Mouse (Mus musculus) small intestine, adult 2 months (tissue): ENCODE results near the gene Atxn10. TPM values are rescaled to one million over a fixed set of nuclear protein-coding genes. Genes with fewer than 3 reads are reported as not detected.

Experiments
- H3K27ac ChIP-seq: fragments of 200-500 bp; 2 replicates; pipeline ENCODE4 v1.5.1; 2012; ENCODE audit warnings: low read depth, low read length, control low read depth, inconsistent platforms; ENCODE audit not compliant: insufficient read depth
- H3K27me3 ChIP-seq: fragments of 200-500 bp; 2 replicates; pipeline ENCODE4 v1.6.1; 2012; ENCODE audit warnings: mild to moderate bottlenecking, moderate library complexity, low read length, inconsistent platforms; ENCODE audit not compliant: control insufficient read depth, insufficient read depth
- H3K36me3 ChIP-seq: fragments of 200-500 bp; 2 replicates; pipeline ENCODE4 v1.6.1; 2012; ENCODE audit warnings: mild to moderate bottlenecking, low read length, control low read depth, inconsistent platforms; ENCODE audit not compliant: control insufficient read depth, insufficient read depth
- H3K4me1 ChIP-seq: fragments of 200-500 bp; 2 replicates; pipeline ENCODE4 v1.6.1; 2012; ENCODE audit warnings: low read length, inconsistent platforms, mixed read lengths; ENCODE audit not compliant: control insufficient read depth, insufficient read depth, insufficient read length
- H3K4me3 ChIP-seq: fragments of 200-500 bp; 2 replicates; pipeline ENCODE4 v1.5.1; 2012; ENCODE audit warnings: low read depth, mild to moderate bottlenecking, control low read depth, inconsistent platforms, low read length, moderate library complexity
- CTCF ChIP-seq: fragments of 200-500 bp; IDR thresholded peaks from 2 replicates; pipeline ENCODE4 v1.5.1; 2012; ENCODE audit warnings: low read depth, mild to moderate bottlenecking, control low read depth, inconsistent platforms, low read length, moderate library complexity, mixed read lengths; ENCODE audit not compliant: insufficient replicate concordance, insufficient read length; ENCODE audit errors: extremely low read depth
- POLR2A ChIP-seq: fragments of 200-500 bp; IDR thresholded peaks from 2 replicates; pipeline ENCODE4 v1.6.1; 2012; ENCODE audit warnings: low read depth, mild to moderate bottlenecking, control low read depth, inconsistent platforms, low read length, moderate library complexity
- WGBS: fragments of 180-500 bp; shearing (Covaris S2); methylation state at CpG from one replicate; pipeline ENCODE4 v1.1.7; 2018; 5-methylcytosine and 5-hydroxymethylcytosine counted together
- polyA plus RNA-seq: library from polyadenylated mRNA; depleted of rRNA; stranded (reverse); fragments of >200 nt; gene quantifications from 2 replicates; pipeline ENCODE4 v1.2.3, GENCODE M21; 2012

Atxn10 gene
- polyA plus RNA-seq, 1 experiment = 14.5 TPM

DNA sequence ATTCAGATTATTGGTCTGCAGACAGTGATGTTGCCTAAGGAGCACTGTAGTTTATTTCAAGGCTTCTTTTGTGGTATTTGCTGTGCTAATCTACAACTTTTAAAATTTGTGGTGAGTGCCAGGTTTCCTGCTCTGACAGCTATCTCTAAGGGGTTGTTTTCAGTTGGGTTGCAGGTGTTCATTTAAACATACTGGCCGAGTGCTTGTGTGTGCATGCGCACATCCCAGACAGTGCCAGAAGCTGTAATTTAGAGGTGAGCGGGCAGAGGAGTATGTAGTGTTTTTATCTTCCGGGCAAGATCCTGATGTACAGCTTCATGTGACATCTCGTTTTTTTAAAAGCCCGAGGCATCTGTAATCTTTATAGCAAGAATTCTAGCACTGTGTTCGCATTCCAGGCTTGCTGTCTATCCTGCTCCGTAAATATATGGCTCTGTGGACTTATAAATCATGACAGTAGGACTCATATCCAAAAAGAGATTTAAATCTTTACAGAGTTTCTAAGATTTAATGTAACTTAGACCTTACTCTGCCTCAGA lies 73.3 kb downstream of the Atxn10 start:
- no peak overlapping the region for H3K27ac ChIP-seq

DNA sequence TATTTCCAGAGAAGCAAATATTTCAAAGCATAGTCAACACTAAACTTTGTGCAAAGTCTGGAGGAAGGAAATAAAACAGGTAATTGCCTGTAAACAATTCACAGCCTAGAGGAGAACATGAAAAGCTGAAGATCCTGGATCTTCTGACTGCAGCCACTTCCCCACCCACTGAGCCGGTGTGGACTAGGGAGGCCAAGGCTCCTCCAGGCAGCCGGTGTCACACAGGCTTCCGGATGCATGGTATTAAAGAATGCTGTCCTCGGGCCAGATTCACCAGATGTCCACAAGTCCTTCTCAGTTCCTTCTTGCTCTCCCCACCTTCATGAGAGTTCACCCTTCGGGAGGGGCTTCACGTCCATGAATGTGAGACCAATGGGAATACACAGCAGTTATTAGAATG lies 73.8 kb downstream of the Atxn10 start:
- TF ChIP-seq POLR2A (no peak), CTCF (no peak)
- no peaks in the 10 kb centered on the region for H3K4me1 ChIP-seq
- H3K27ac ChIP-seq = no peak overlapping the region
- no peaks in the 10 kb centered on the region for H3K36me3 ChIP-seq
- no peak overlapping the region for H3K4me3 ChIP-seq
- WGBS = 81% methylated on average over 6 of the region's 6 CpGs
- H3K27me3 ChIP-seq = no peaks in the 10 kb centered on the region

More for the DNA sequence above, 73.3 kb downstream of the Atxn10 start:
- Histone ChIP-seq H3K4me3 (no peak overlapping the region), H3K4me1 (no peaks in the 10 kb centered on the region), H3K36me3 (no peaks in the 10 kb centered on the region), H3K27me3 (no peaks in the 10 kb centered on the region)
- no peak for TF ChIP-seq POLR2A
- no peak for TF ChIP-seq CTCF
- WGBS = 79% methylated on average over 8 of the region's 8 CpGs

DNA sequence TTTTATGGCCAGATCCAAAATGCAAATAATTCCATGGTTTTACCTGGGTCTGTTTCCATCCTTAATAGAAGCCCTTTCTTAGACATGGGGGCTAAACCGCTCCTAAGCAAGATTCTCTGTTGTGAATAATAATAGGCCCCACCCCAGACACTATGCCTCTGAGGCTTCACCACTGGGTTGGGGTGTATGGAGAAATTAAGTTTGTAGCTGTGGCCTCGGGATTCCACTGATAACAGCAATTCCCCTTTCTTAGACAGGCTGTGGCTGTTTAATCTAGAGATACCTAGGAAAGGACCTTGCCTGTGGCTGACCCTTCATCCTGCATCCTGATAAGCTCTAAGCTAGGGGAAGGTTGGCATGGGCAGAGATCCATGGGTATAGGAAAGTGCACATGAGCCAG lies 78.6 kb downstream of the Atxn10 start:
- TF ChIP-seq CTCF = no peak
- TF ChIP-seq POLR2A = no peak
- Histone ChIP-seq H3K36me3 (no peaks in the 10 kb centered on the region), H3K4me1 (no peaks in the 10 kb centered on the region), H3K27me3 (no peaks in the 10 kb centered on the region), H3K27ac (no peak overlapping the region), H3K4me3 (no peak overlapping the region)
- 65% methylated on average over 2 of the region's 2 CpGs for WGBS

DNA sequence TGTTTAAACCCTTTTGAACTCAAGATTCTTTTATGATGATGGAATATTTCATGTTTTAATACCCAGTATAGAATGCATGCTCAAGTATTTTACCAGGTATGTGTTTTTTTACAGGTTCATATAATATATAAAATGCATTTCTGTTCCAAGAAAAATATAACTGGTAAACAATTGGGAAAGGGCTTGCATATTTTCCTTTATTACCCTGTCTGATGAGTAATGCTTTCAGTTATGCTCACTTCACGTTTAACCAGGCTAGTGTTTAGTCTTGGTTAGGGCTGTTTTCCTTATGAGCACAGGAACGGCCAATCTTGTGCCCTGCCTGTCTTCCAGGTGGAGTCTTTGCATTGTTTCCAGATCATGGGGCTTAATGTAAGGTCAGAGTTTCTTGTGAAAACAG lies 84.6 kb downstream of the Atxn10 start:
- Histone ChIP-seq H3K27me3 (no peaks in the 10 kb centered on the region), H3K4me3 (no peak overlapping the region), H3K27ac (no peak overlapping the region), H3K4me1 (no peaks in the 10 kb centered on the region), H3K36me3 (no peaks in the 10 kb centered on the region)
- TF ChIP-seq CTCF = no peak
- TF ChIP-seq POLR2A = no peak
- WGBS = 36% methylated on average over 2 of the region's 2 CpGs

DNA sequence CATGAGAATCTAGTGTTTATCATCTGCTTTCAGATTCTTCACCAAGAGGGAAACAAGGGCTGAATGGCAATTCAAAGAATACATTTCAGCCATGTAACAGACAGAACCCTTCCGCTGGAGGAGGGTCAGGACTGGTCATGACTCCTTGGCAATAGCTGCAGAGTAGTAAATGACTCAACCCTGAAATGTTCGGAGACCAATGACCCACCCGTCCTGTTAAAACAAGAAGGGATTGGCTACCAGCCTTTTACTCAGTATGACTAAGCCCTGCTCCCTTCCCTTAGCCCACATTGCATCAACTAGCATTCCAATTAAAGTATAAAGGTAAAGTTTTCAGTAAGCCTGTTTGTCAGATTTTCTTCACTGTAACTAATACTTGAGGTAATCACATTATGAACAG lies 88.2 kb downstream of the Atxn10 start:
- TF ChIP-seq POLR2A (no peak), CTCF (no peak)
- 59% methylated on average over 3 of the region's 3 CpGs for WGBS
- H3K36me3 ChIP-seq = no peaks in the 10 kb centered on the region
- H3K4me1 ChIP-seq = no peaks in the 10 kb centered on the region
- H3K27me3 ChIP-seq = no peaks in the 10 kb centered on the region
- no peak overlapping the region for H3K27ac ChIP-seq
- H3K4me3 ChIP-seq = no peak overlapping the region

DNA sequence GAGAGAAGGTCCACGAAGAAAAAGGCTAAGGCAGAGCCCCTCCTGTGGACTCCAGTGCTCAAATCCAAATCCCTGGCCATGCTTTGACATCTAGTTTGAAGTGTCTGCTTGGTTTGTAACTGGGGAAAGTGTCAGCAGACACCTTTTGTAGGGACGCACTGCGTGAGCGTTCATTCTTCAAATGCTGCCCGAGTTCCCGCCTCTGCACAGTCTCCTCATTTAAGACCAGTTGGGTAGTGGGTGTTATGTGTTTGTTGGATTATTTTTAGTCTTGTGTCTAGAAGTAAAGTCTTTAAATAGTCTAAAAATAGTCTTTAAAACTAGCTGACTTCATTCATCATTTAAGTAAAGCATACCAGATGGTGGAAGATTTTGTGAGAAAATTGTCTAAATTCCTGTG lies 92.1 kb downstream of the Atxn10 start:
- no peak overlapping the region for H3K4me3 ChIP-seq
- TF ChIP-seq CTCF (no peak), POLR2A (no peak)
- H3K36me3 ChIP-seq = no peaks in the 10 kb centered on the region
- H3K4me1 ChIP-seq = no peaks in the 10 kb centered on the region
- 90% methylated on average over 6 of the region's 6 CpGs for WGBS
- no peak overlapping the region for H3K27ac ChIP-seq
- no peaks in the 10 kb centered on the region for H3K27me3 ChIP-seq

DNA sequence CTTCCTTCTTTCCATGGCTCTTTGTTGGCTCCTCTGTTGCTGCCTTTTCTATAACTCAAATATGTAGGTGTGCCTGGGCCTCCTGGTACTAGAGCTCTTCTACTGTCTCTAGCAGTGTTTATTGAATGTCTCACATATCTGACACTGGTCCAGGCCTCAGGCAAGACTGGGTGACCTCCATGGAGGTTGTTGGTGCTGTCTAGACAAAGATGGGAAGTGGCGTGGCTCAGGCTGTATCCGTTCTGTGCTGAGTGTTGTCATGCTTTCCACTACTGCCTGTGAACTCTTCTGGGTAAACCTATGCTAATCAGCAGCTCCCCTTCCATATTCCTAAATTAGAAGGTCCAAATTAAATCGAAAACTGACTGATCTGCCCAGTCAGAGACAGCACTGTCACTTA lies 106.5 kb downstream of the Atxn10 start:
- no peaks in the 10 kb centered on the region; the same call in none of the 2 replicates for H3K36me3 ChIP-seq
- 93% methylated on average over 3 of the region's 3 CpGs for WGBS
- no peak for TF ChIP-seq POLR2A
- TF ChIP-seq CTCF = no peak

DNA sequence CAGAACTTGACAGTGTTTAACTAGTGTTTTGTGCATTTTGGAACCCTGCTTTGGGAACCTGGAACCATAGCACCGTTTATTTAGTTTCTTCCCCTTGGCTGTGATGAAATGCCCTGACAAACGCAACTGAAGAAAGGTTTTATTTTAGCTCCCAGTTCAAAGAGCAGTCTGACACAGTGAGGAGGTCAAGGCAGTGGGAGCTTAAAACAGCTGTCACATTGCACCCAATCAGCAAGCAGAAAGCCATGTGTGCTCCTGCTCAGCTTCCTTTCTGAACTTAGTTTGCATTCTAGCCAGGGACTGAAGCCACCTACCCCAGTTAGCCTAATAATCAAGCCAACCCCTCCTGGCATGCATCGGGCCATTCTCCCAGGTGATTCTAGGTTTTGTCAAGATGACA lies 110.6 kb downstream of the Atxn10 start:
- no peak overlapping the region for H3K4me3 ChIP-seq
- 74% methylated on average over 3 of the region's 3 CpGs for WGBS
- TF ChIP-seq CTCF (no peak), POLR2A (no peak)

More for the DNA sequence above, 106.5 kb downstream of the Atxn10 start:
- Histone ChIP-seq H3K4me1 (no peaks in the 10 kb centered on the region), H3K4me3 (no peak overlapping the region), H3K27ac (no peak overlapping the region), H3K27me3 (no peaks in the 10 kb centered on the region)

More for the DNA sequence above, 110.6 kb downstream of the Atxn10 start:
- no peaks in the 10 kb centered on the region; the same call in 1 of the 2 replicates for H3K36me3 ChIP-seq
- no peak overlapping the region for H3K27ac ChIP-seq
- H3K4me1 ChIP-seq = no peaks in the 10 kb centered on the region
- H3K27me3 ChIP-seq = no peaks in the 10 kb centered on the region
